Mouse (Mus musculus) neural tube, embryonic 13.5 days (tissue): ENCODE measurements at regions not wholly inside any gene's neighbourhood (a gene's known extent, or its start where the extent isn't known, plus 50 kb on each side); places are given as distances from the start of the nearest gene placed in this dataset.

Experiments used
- ATAC-seq: fragments of 200-750 bp; cut with Nextera tagmentation; 2 replicates; pipeline ENCODE4 v1.8.0; 2017; ENCODE audit warnings: low read depth, mild to moderate bottlenecking, moderate TSS enrichment, moderate library complexity
- H3K27ac ChIP-seq: fragments of 300-500 bp; sonication (generic); replicated peaks from 2 replicates; pipeline ENCODE4 v1.5.1; 2015; ENCODE audit warnings: moderate library complexity, mild to moderate bottlenecking, inconsistent platforms
- H3K27me3 ChIP-seq: fragments of 300-500 bp; sonication (generic); 2 replicates; pipeline ENCODE4 v1.6.1; 2015; ENCODE audit warnings: mild to moderate bottlenecking, inconsistent platforms
- H3K36me3 ChIP-seq: fragments of 300-500 bp; sonication (generic); 2 replicates; pipeline ENCODE4 v1.6.1; 2015; ENCODE audit warnings: mild to moderate bottlenecking, inconsistent platforms
- H3K4me1 ChIP-seq: fragments of 300-500 bp; sonication (generic); replicated peaks from 2 replicates; pipeline ENCODE4 v1.6.1; 2015; ENCODE audit warnings: inconsistent platforms
- H3K4me2 ChIP-seq: fragments of 300-500 bp; sonication (generic); 2 replicates; pipeline ENCODE4 v1.6.1; 2015; ENCODE audit warnings: inconsistent platforms, mild to moderate bottlenecking, moderate library complexity
- H3K4me3 ChIP-seq: fragments of 300-500 bp; sonication (generic); 2 replicates; pipeline ENCODE4 v1.5.1; 2015; ENCODE audit warnings: mild to moderate bottlenecking, inconsistent platforms
- H3K9ac ChIP-seq: fragments of 300-500 bp; sonication (generic); 2 replicates; pipeline ENCODE4 v1.6.1; 2015; ENCODE audit warnings: moderate library complexity, mild to moderate bottlenecking, inconsistent platforms
- H3K9me3 ChIP-seq: fragments of 300-500 bp; sonication (generic); 2 replicates; pipeline ENCODE4 v1.6.1; 2016; ENCODE audit warnings: inconsistent platforms
- WGBS: fragments of 180-500 bp; shearing (Covaris S2); methylation state at CpG from one replicate; pipeline ENCODE4 v1.1.7; 2015; 5-methylcytosine and 5-hydroxymethylcytosine counted together

- peak; percentile 53; the same call in 1 of the 2 replicates for ATAC-seq
- H3K9ac ChIP-seq = no peak overlapping the region
- H3K9me3 ChIP-seq = no peaks in the 10 kb centered on the region
- H3K4me1 ChIP-seq = no peaks in the 10 kb centered on the region
- H3K27ac ChIP-seq = no peak overlapping the region
- WGBS = 67% methylated on average over 6 of the region's 6 CpGs
- no peaks in the 10 kb centered on the region for H3K36me3 ChIP-seq
- H3K4me3 ChIP-seq = no peak overlapping the region
- H3K4me2 ChIP-seq = no peak overlapping the region
- H3K27me3 ChIP-seq = no peaks in the 10 kb centered on the region
These were observed 381.9 kb upstream of the Rack1 start for GRCm38 (mm10) chr11:48418066-48418756.

GRCm38 (mm10) chr11:48417615-48418014 lies 382.5 kb upstream of the Rack1 start:
- no peak for ATAC-seq
- Histone ChIP-seq H3K36me3 (no peaks in the 10 kb centered on the region), H3K4me2 (no peak overlapping the region), H3K4me3 (no peak overlapping the region), H3K27ac (no peak overlapping the region), H3K4me1 (no peaks in the 10 kb centered on the region), H3K9ac (no peak overlapping the region), H3K27me3 (no peaks in the 10 kb centered on the region), H3K9me3 (no peaks in the 10 kb centered on the region)
- WGBS = 65% methylated on average over 2 of the region's 2 CpGs

GRCm38 (mm10) chr11:48398032-48398431 lies 402.1 kb upstream of the Rack1 start:
- Histone ChIP-seq H3K4me1 (no peaks in the 10 kb centered on the region), H3K9me3 (no peaks in the 10 kb centered on the region), H3K27ac (no peak overlapping the region), H3K4me3 (no peak overlapping the region), H3K36me3 (no peaks in the 10 kb centered on the region), H3K4me2 (no peak overlapping the region), H3K27me3 (no peaks in the 10 kb centered on the region), H3K9ac (no peak overlapping the region)
- no peak for ATAC-seq
- 74% methylated on average over 2 of the region's 2 CpGs for WGBS

- Histone ChIP-seq H3K36me3 (no peaks in the 10 kb centered on the region), H3K27me3 (no peaks in the 10 kb centered on the region), H3K4me3 (no peak overlapping the region), H3K4me1 (no peaks in the 10 kb centered on the region), H3K9ac (no peak overlapping the region), H3K4me2 (no peak overlapping the region), H3K27ac (no peak overlapping the region), H3K9me3 (no peaks in the 10 kb centered on the region)
- WGBS = 82% methylated on average over 4 of the region's 4 CpGs
- ATAC-seq = no peak
These were observed 392.7 kb upstream of the Sgcd start for GRCm38 (mm10) chr11:48381489-48381888.

- WGBS = 70% methylated on average over 4 of the region's 4 CpGs
- no peak overlapping the region for H3K27ac ChIP-seq
- H3K4me3 ChIP-seq = no peak overlapping the region
- H3K9me3 ChIP-seq = no peaks in the 10 kb centered on the region
- H3K27me3 ChIP-seq = no peaks in the 10 kb centered on the region
- ATAC-seq = no peak
- H3K4me2 ChIP-seq = no peak overlapping the region
- H3K36me3 ChIP-seq = no peaks in the 10 kb centered on the region
- no peak overlapping the region for H3K9ac ChIP-seq
- no peaks in the 10 kb centered on the region for H3K4me1 ChIP-seq
These were observed 389.3 kb upstream of the Sgcd start for GRCm38 (mm10) chr11:48378044-48378443.

- no peak overlapping the region for H3K9ac ChIP-seq
- H3K4me1 ChIP-seq = no peaks in the 10 kb centered on the region
- no peak overlapping the region for H3K4me3 ChIP-seq
- no peak overlapping the region for H3K4me2 ChIP-seq
- ATAC-seq = no peak
- no peaks in the 10 kb centered on the region for H3K27me3 ChIP-seq
- no peaks in the 10 kb centered on the region for H3K36me3 ChIP-seq
- no peak overlapping the region for H3K27ac ChIP-seq
- H3K9me3 ChIP-seq = no peaks in the 10 kb centered on the region
These were observed 388.5 kb upstream of the Sgcd start for GRCm38 (mm10) chr11:48377269-48377668.

GRCm38 (mm10) chr11:48351349-48352023 lies 362.7 kb upstream of the Sgcd start:
- Histone ChIP-seq H3K27ac (peak overlapping the region; percentile 71), H3K9ac (no peak overlapping the region), H3K27me3 (no peaks in the 10 kb centered on the region), H3K4me2 (no peak overlapping the region), H3K36me3 (no peaks in the 10 kb centered on the region), H3K9me3 (no peaks in the 10 kb centered on the region), H3K4me3 (no peak overlapping the region), H3K4me1 (peaks cover 2% of the 10 kb centered on the region; the same call in 1 of the 2 replicates)
- ATAC-seq = peak; percentile 82
- WGBS = 58% methylated on average over 4 of the region's 4 CpGs

- 45% methylated on average over 1 of the region's 1 CpGs for WGBS
- ATAC-seq = no peak
- no peak overlapping the region for H3K4me3 ChIP-seq
- H3K4me1 ChIP-seq = no peaks in the 10 kb centered on the region
- no peak overlapping the region for H3K9ac ChIP-seq
- no peaks in the 10 kb centered on the region for H3K9me3 ChIP-seq
- no peak overlapping the region for H3K27ac ChIP-seq
- H3K4me2 ChIP-seq = no peak overlapping the region
- H3K27me3 ChIP-seq = no peaks in the 10 kb centered on the region
- H3K36me3 ChIP-seq = no peaks in the 10 kb centered on the region
These were observed 325.7 kb upstream of the Sgcd start for GRCm38 (mm10) chr11:48314500-48314899.

- H3K27ac ChIP-seq = no peak overlapping the region
- no peak for ATAC-seq
- H3K9ac ChIP-seq = no peak overlapping the region
- no peak overlapping the region for H3K4me3 ChIP-seq
- no peaks in the 10 kb centered on the region for H3K36me3 ChIP-seq
- H3K27me3 ChIP-seq = no peaks in the 10 kb centered on the region
- no peak overlapping the region for H3K4me2 ChIP-seq
- H3K9me3 ChIP-seq = no peaks in the 10 kb centered on the region
- 82% methylated on average over 3 of the region's 3 CpGs for WGBS
- H3K4me1 ChIP-seq = no peaks in the 10 kb centered on the region
These were observed 306.6 kb upstream of the Sgcd start for GRCm38 (mm10) chr11:48295370-48295769.

- H3K4me1 ChIP-seq = no peaks in the 10 kb centered on the region
- no peak for ATAC-seq
- WGBS = 77% methylated on average over 3 of the region's 3 CpGs
- H3K27me3 ChIP-seq = no peaks in the 10 kb centered on the region
- H3K36me3 ChIP-seq = no peaks in the 10 kb centered on the region
- no peak overlapping the region for H3K4me3 ChIP-seq
- no peaks in the 10 kb centered on the region for H3K9me3 ChIP-seq
- H3K27ac ChIP-seq = no peak overlapping the region
- H3K9ac ChIP-seq = no peak overlapping the region
- no peak overlapping the region for H3K4me2 ChIP-seq
These were observed 273.7 kb upstream of the Sgcd start for GRCm38 (mm10) chr11:48262492-48262891.

GRCm38 (mm10) chr11:48261089-48261488 lies 272.3 kb upstream of the Sgcd start:
- Histone ChIP-seq H3K4me2 (no peak overlapping the region), H3K4me3 (no peak overlapping the region), H3K27me3 (no peaks in the 10 kb centered on the region), H3K36me3 (no peaks in the 10 kb centered on the region), H3K4me1 (no peaks in the 10 kb centered on the region), H3K27ac (no peak overlapping the region), H3K9me3 (no peaks in the 10 kb centered on the region), H3K9ac (no peak overlapping the region)
- 38% methylated on average over 1 of the region's 1 CpGs for WGBS
- ATAC-seq = no peak

GRCm38 (mm10) chr11:48250678-48251317 lies 262.0 kb upstream of the Sgcd start:
- H3K27me3 ChIP-seq = no peaks in the 10 kb centered on the region

More at GRCm38 (mm10) chr11:48250678-48251317, 262.0 kb upstream of the Sgcd start:
- no peak for ATAC-seq
- no peak overlapping the region for H3K9ac ChIP-seq
- H3K4me1 ChIP-seq = 0 out of 2 replicates have a peak, but pooled peaks cover 5% of the 10 kb centered on the region
- 64% methylated on average over 4 of the region's 4 CpGs for WGBS
- H3K36me3 ChIP-seq = no peaks in the 10 kb centered on the region
- no peak overlapping the region for H3K27ac ChIP-seq
- no peak overlapping the region for H3K4me3 ChIP-seq
- no peaks in the 10 kb centered on the region for H3K9me3 ChIP-seq
- H3K4me2 ChIP-seq = no peak overlapping the region
